In genomic region chr14:77886941-77887340, GRCm38 (mm10) we compare ENCODE assay signal across 29 mouse cellular contexts. TPM values are rescaled to one million over a fixed set of nuclear protein-coding genes. Genes with fewer than 3 reads are reported as not detected.
DNase-seq lines count a peak whose midpoint lies in the region; ATAC-seq and TF ChIP-seq lines count a peak whose summit lies in the region.
"Had no signal": no experiment of that assay in that cellular context is flagged by ENCODE, and none has a peak within 500 bp of the region (broad histone marks: within the 10 kb centered on the region; RNA-seq: fewer than 3 reads in every experiment).

No protein-coding gene starts in this region.

- no peak for TF ChIP-seq POLR2A in myocyte (IDR thresholded peaks at IDR 0.05; ENCODE audit: insufficient read length, low read depth)

- H3K27ac ChIP-seq in midbrain, embryonic 11.5 days (ENCODE audit: low read depth, low read length), result no peak overlapping the region
- no peak overlapping the region for H3K27ac ChIP-seq in midbrain, embryonic 16.5 days (ENCODE audit: low read length)
- H3K27ac ChIP-seq: embryonic facial prominence, embryonic 13.5 days; embryonic facial prominence, embryonic 15.5 days; forebrain, embryonic 10.5 days; forebrain, embryonic 12.5 days had no signal

- intact Hi-C loops in gastrocnemius, postnatal 36 days (cut with DNase I), result no loop called here

- WGBS in midbrain, embryonic 11.5 days, result 91% methylated on average over 4 of the region's 4 CpGs
- WGBS in midbrain, embryonic 16.5 days, result 90% methylated on average over 4 of the region's 4 CpGs

- H3K36me3 ChIP-seq in midbrain, embryonic 11.5 days (ENCODE audit: control insufficient read depth, insufficient read depth, low read length), result no peaks in the 10 kb centered on the region
- H3K36me3 ChIP-seq in midbrain, embryonic 16.5 days (ENCODE audit: control insufficient read depth, insufficient read depth, low read length), result no peaks in the 10 kb centered on the region
- no peaks in the 10 kb centered on the region for H3K36me3 ChIP-seq in myocyte (ENCODE audit: control insufficient read depth, insufficient read depth)
- H3K36me3 ChIP-seq: embryonic facial prominence, embryonic 13.5 days; embryonic facial prominence, embryonic 15.5 days; forebrain, embryonic 10.5 days; forebrain, embryonic 12.5 days; G1E had no signal

- no peaks in the 10 kb centered on the region for H3K27me3 ChIP-seq in midbrain, embryonic 11.5 days (ENCODE audit: control insufficient read depth, insufficient read depth, low read length)
- no peaks in the 10 kb centered on the region for H3K27me3 ChIP-seq in midbrain, embryonic 16.5 days (ENCODE audit: control insufficient read depth, insufficient read depth, low read depth, low read length)
- H3K27me3 ChIP-seq in myocyte (ENCODE audit: control insufficient read depth, insufficient read depth, insufficient read length), result no peaks in the 10 kb centered on the region
- H3K27me3 ChIP-seq: embryonic facial prominence, embryonic 13.5 days; embryonic facial prominence, embryonic 15.5 days; forebrain, embryonic 12.5 days; Patski had no signal

- H3K9me3 ChIP-seq in midbrain, embryonic 11.5 days (ENCODE audit: control insufficient read depth, low read length), result no peaks in the 10 kb centered on the region
- no peaks in the 10 kb centered on the region for H3K9me3 ChIP-seq in midbrain, embryonic 16.5 days (replicated peaks; ENCODE audit: control insufficient read depth, low read length, poor library complexity, severe bottlenecking)
- H3K9me3 ChIP-seq: embryonic facial prominence, embryonic 15.5 days; forebrain, embryonic 12.5 days had no signal

- H3K79me2 ChIP-seq in myocyte (ENCODE audit: control insufficient read depth, insufficient read depth), result no peaks in the 10 kb centered on the region

- H3ac ChIP-seq in myocyte (ENCODE audit: control insufficient read depth, insufficient read length), result no peak overlapping the region

- no peak overlapping the region for H3K9ac ChIP-seq in midbrain, embryonic 11.5 days (ENCODE audit: low read length)
- no peak overlapping the region for H3K9ac ChIP-seq in midbrain, embryonic 16.5 days (ENCODE audit: low read depth, low read length)
- H3K9ac ChIP-seq: embryonic facial prominence, embryonic 13.5 days; embryonic facial prominence, embryonic 15.5 days; forebrain, embryonic 12.5 days had no signal

- ATAC-seq in midbrain, embryonic 11.5 days (ENCODE audit: low FRiP score), result no peak
- no peak for ATAC-seq in midbrain, embryonic 16.5 days
- ATAC-seq in common myeloid progenitor, adult 5-6 weeks (replicated peaks; ENCODE audit: low read depth, poor library complexity, severe bottlenecking), result 0 out of 2 replicates have a peak, but pooled peaks have one; percentile 22
- peak; percentile 92 for ATAC-seq in megakaryocyte, adult 5-6 weeks (ENCODE audit: poor library complexity, severe bottlenecking)
- ATAC-seq: activated CD4-positive, CD25-positive, alpha-beta regulatory T cell, adult 4 months; forebrain, embryonic 14.5 days; forebrain, embryonic 16.5 days; Patski had no signal

- no peaks in the 10 kb centered on the region for H3K4me1 ChIP-seq in midbrain, embryonic 11.5 days (ENCODE audit: control insufficient read depth, insufficient read depth, low read length)
- H3K4me1 ChIP-seq in midbrain, embryonic 16.5 days (ENCODE audit: control insufficient read depth, insufficient read depth, low read length), result no peaks in the 10 kb centered on the region
- H3K4me1 ChIP-seq: embryonic facial prominence, embryonic 13.5 days; embryonic facial prominence, embryonic 15.5 days; forebrain, embryonic 12.5 days had no signal

- no peak overlapping the region for H3K4me3 ChIP-seq in midbrain, embryonic 11.5 days (ENCODE audit: low read depth, low read length)
- no peak overlapping the region for H3K4me3 ChIP-seq in midbrain, embryonic 16.5 days (ENCODE audit: low read depth, low read length)
- H3K4me3 ChIP-seq in myocyte, result no peak overlapping the region
- H3K4me3 ChIP-seq: embryonic facial prominence, embryonic 13.5 days; embryonic facial prominence, embryonic 15.5 days; erythroblast, embryonic 14.5 days; forebrain, embryonic 10.5 days; forebrain, embryonic 12.5 days had no signal

- DNase-seq in midbrain, embryonic 11.5 days (ENCODE audit: low spot score, missing footprints), result peak; percentile 39
- DNase-seq in gastrocnemius, postnatal 36 days, result no peak
- DNase-seq in embryo, embryonic 10.5 days (ENCODE audit: low spot score), result no peak
- DNase-seq in layer of hippocampus, adult 9-10 months (ENCODE audit: low spot score), result no peak
- DNase-seq: adrenal gland, adult 2 months; adrenal gland, postnatal 10 days; adrenal gland, postnatal 25 days; B cell, adult 2 months; cerebellum, adult 11 months; cerebellum, adult 18-20 months; cerebellum, adult 8-10 months; cerebellum, adult 9-11 months; cerebellum, postnatal 14 days; cerebellum, postnatal 36 days; embryo, embryonic 11 days had no signal

- no peak overlapping the region for H3K4me2 ChIP-seq in midbrain, embryonic 11.5 days
- H3K4me2 ChIP-seq in midbrain, embryonic 16.5 days (ENCODE audit: low read length), result no peak overlapping the region
- peak overlapping the region; percentile 56 for H3K4me2 ChIP-seq in myocyte (ENCODE audit: low read depth)
- H3K4me2 ChIP-seq: embryonic facial prominence, embryonic 13.5 days; embryonic facial prominence, embryonic 15.5 days; forebrain, embryonic 12.5 days had no signal

TF ChIP-seq in myocyte, 11 proteins besides CTCF, POLR2A, EP300 and RAD21:
- TF ChIP-seq TCF3 (IDR thresholded peaks at IDR 0.05; ENCODE audit: insufficient read length, low read depth) (no peak), USF1 (IDR thresholded peaks at IDR 0.05; ENCODE audit: low read depth) (no peak), E2F4 (IDR thresholded peaks at IDR 0.05; ENCODE audit: insufficient read depth) (no peak), CEBPB (IDR thresholded peaks at IDR 0.05; ENCODE audit: insufficient read depth, poor library complexity, severe bottlenecking) (no peak), MYOD1 (IDR thresholded peaks at IDR 0.05; ENCODE audit: control insufficient read depth in 1 of 3, insufficient read length in 2 of 3, low read depth in 2 of 3) (no peak), MYOG (IDR thresholded peaks at IDR 0.05; ENCODE audit: control insufficient read depth in 1 of 3, insufficient read depth in 1 of 3, insufficient read length in 2 of 3, low read depth in 2 of 3) (no peak), TCF12 (IDR thresholded peaks at IDR 0.05; ENCODE audit: insufficient read depth, poor library complexity, severe bottlenecking) (no peak), SRF (IDR thresholded peaks at IDR 0.05; ENCODE audit: control insufficient read depth, insufficient read length, low read depth) (no peak), POLR2AphosphoS2 (IDR thresholded peaks at IDR 0.05; ENCODE audit: insufficient read length, low read depth) (no peak), MAX (IDR thresholded peaks at IDR 0.05; ENCODE audit: low read depth) (no peak), REST (IDR thresholded peaks at IDR 0.05; ENCODE audit: insufficient read depth, insufficient read length) (no peak)

RNA-seq across cellular contexts. Expression of gene Dnajc15, which starts 12.0 kb away (rescaled TPM):
- polyA plus RNA-seq in midbrain, embryonic 11.5 days (2014; fragmentation: Nextera tagmentation; extraction: Ambion mirVana), result 99.2 and 111 TPM in 2 replicates
- 79.3 and 90.1 TPM in 2 replicates for polyA plus RNA-seq in midbrain, embryonic 16.5 days (2015; fragmentation: Nextera tagmentation; extraction: Ambion mirVana)
- total RNA-seq in common myeloid progenitor, adult 5-6 weeks (2017), result 36.6 and 67.0 TPM in 2 replicates
- 79.2 and 108 TPM in 2 replicates for total RNA-seq in megakaryocyte, adult 5-6 weeks (2015)
- 62.0 and 70.3 TPM in 2 replicates for total RNA-seq in megakaryocyte, adult 5-6 weeks (2017)
- 74.7 TPM for polyA plus RNA-seq in myocyte (2012; fragmentation: generic; extraction: Trizol)
- 100 to 1,000 TPM; 125 to 134 TPM for total RNA-seq in gastrocnemius, postnatal 36 days (2021)

RNA-seq across cellular contexts. Expression of gene Epsti1, which starts 17.1 kb away (rescaled TPM):
- 0.31 and 0.44 TPM in 2 replicates for polyA plus RNA-seq in midbrain, embryonic 11.5 days (2014; fragmentation: Nextera tagmentation; extraction: Ambion mirVana)
- polyA plus RNA-seq in midbrain, embryonic 16.5 days (2015; fragmentation: Nextera tagmentation; extraction: Ambion mirVana), result 0.32 TPM in 1 of 2 replicates, not detected in the other
- total RNA-seq in common myeloid progenitor, adult 5-6 weeks (2017), result 63.5 and 64.7 TPM in 2 replicates
- total RNA-seq in megakaryocyte, adult 5-6 weeks (2015), result 78.9 and 93.9 TPM in 2 replicates
- 204 and 218 TPM in 2 replicates for total RNA-seq in megakaryocyte, adult 5-6 weeks (2017)
- polyA plus RNA-seq in myocyte (2012; fragmentation: generic; extraction: Trizol), result 0.07 TPM
- under 1 TPM; 0.28 to 0.52 TPM for total RNA-seq in gastrocnemius, postnatal 36 days (2021)
- total RNA-seq: G1E had no signal
- polyA plus RNA-seq: forebrain, embryonic 10.5 days; G1E; Patski had no signal

Comparison
In these comparisons a context has a peak if more than half of its experiments do, and no peak if none do; other contexts are left out.
1. ATAC-seq: peak in common myeloid progenitor, adult 5-6 weeks (single experiment) and megakaryocyte, adult 5-6 weeks (single experiment); none in midbrain, embryonic 11.5 days (single experiment) and midbrain, embryonic 16.5 days (single experiment).
2. RNA of gene Epsti1, which starts 17.1 kb away (total RNA-seq): 78.9 to 218 TPM in megakaryocyte, adult 5-6 weeks and 63.5 to 64.7 TPM in common myeloid progenitor, adult 5-6 weeks; 0.28 to 0.52 TPM in gastrocnemius, postnatal 36 days; every median in the first group is over 10 times any median in the second.